Comparison of ENCODE assay signal across 19 mouse cellular contexts in genomic region chr15:10106853-10107252, GRCm38 (mm10).
DNase-seq lines count a peak whose midpoint lies in the region; TF ChIP-seq lines count a peak whose summit lies in the region.
"Had no signal": no experiment of that assay in that cellular context is flagged by ENCODE, and none has a peak within 500 bp of the region (broad histone marks: within the 10 kb centered on the region; RNA-seq: fewer than 3 reads in every experiment).

No protein-coding gene starts in this region.

- no peaks in the 10 kb centered on the region for H3K36me3 ChIP-seq in ES-Bruce4 (ENCODE audit: control insufficient read depth, insufficient read depth, low read length, poor library complexity, severe bottlenecking)
- H3K36me3 ChIP-seq: embryonic facial prominence, embryonic 12.5 days; embryonic facial prominence, embryonic 15.5 days; hindbrain, embryonic 12.5 days; hindbrain, embryonic 15.5 days had no signal

- no peak for TF ChIP-seq CTCF in ES-Bruce4 (IDR thresholded peaks at IDR 0.05; ENCODE audit: low read depth, low read length)

- no peak overlapping the region for H3K9ac ChIP-seq in ES-Bruce4 (ENCODE audit: low read depth, poor library complexity, severe bottlenecking)
- H3K9ac ChIP-seq: embryonic facial prominence, embryonic 12.5 days; embryonic facial prominence, embryonic 15.5 days; forebrain, postnatal 0 days; hindbrain, embryonic 12.5 days; hindbrain, embryonic 15.5 days had no signal

- 0 out of 2 replicates have a peak, but pooled peaks cover 3% of the 10 kb centered on the region for H3K9me3 ChIP-seq in ES-Bruce4 (replicated peaks; ENCODE audit: control insufficient read depth, insufficient read depth, low read length, poor library complexity, severe bottlenecking)
- H3K9me3 ChIP-seq: embryonic facial prominence, embryonic 12.5 days; embryonic facial prominence, embryonic 15.5 days; hindbrain, embryonic 12.5 days; hindbrain, embryonic 15.5 days had no signal

- no peak for TF ChIP-seq EP300 in ES-Bruce4 (IDR thresholded peaks at IDR 0.05; ENCODE audit: insufficient read depth, low read depth, low read length)

- H3K4me3 ChIP-seq in ES-Bruce4 (ENCODE audit: low read depth, low read length): no peak overlapping the region
- H3K4me3 ChIP-seq: embryonic facial prominence, embryonic 12.5 days; embryonic facial prominence, embryonic 15.5 days; gastrocnemius, adult 2 months; hindbrain, embryonic 12.5 days; hindbrain, embryonic 15.5 days had no signal

- H3K27ac ChIP-seq in ES-Bruce4 (ENCODE audit: insufficient read depth, low read length): 0 out of 2 replicates have a peak overlapping the region, but pooled peaks have one; percentile 54
- H3K27ac ChIP-seq: embryonic facial prominence, embryonic 12.5 days; embryonic facial prominence, embryonic 15.5 days; gastrocnemius, adult 2 months; hindbrain, embryonic 12.5 days; hindbrain, embryonic 15.5 days had no signal

- H3K27me3 ChIP-seq in ES-Bruce4 (ENCODE audit: control insufficient read depth, insufficient read depth, low read length, poor library complexity, severe bottlenecking): no peaks in the 10 kb centered on the region
- H3K27me3 ChIP-seq: embryonic facial prominence, embryonic 12.5 days; embryonic facial prominence, embryonic 15.5 days; hindbrain, embryonic 12.5 days; hindbrain, embryonic 15.5 days had no signal

- H3K4me1 ChIP-seq in ES-Bruce4 (ENCODE audit: control insufficient read depth, insufficient read depth, low read length): peaks cover 5% of the 10 kb centered on the region
- H3K4me1 ChIP-seq: embryonic facial prominence, embryonic 12.5 days; embryonic facial prominence, embryonic 15.5 days; hindbrain, embryonic 12.5 days; hindbrain, embryonic 15.5 days had no signal

- DNase-seq in adrenal gland, adult (ENCODE audit: inconsistent age in 2 of 2, low spot score in 1 of 2): peak; percentile 36 to 50
- DNase-seq in adrenal gland, postnatal 4 days (ENCODE audit: low spot score in 2 of 2): no peak
- peak; percentile 34 for DNase-seq in ovary, adult 18-20 months (ENCODE audit: low spot score)
- no peak for DNase-seq in ovary, postnatal 10 days (ENCODE audit: low spot score)
- peak; percentile 1 for DNase-seq in brain, adult 2 months (ENCODE audit: low read depth, low spot score)
- no peak for DNase-seq in urinary bladder, postnatal 36 days (ENCODE audit: low spot score in 2 of 2)
- no peak for DNase-seq in yolk sac, embryonic 10.5 days (ENCODE audit: low spot score)
- DNase-seq: cerebellum, adult 18-20 months; cerebellum, adult 9-11 months; cerebellum, postnatal 25 days; forebrain, postnatal 0 days; gastrocnemius, adult 2 months; gastrocnemius, postnatal 14 days; heart, adult 11 months had no signal

- no peak for TF ChIP-seq POLR2A in ES-Bruce4 (IDR thresholded peaks at IDR 0.05; ENCODE audit: insufficient read depth, low read length)

Comparison
In these comparisons a context has a peak if more than half of its experiments do, and no peak if none do; other contexts are left out.
1. DNase-seq: peak in adrenal gland, adult (2 of 2), ovary, adult 18-20 months (single experiment) and brain, adult 2 months (single experiment); none in adrenal gland, postnatal 4 days (0 of 2), ovary, postnatal 10 days (single experiment), urinary bladder, postnatal 36 days (0 of 2) and yolk sac, embryonic 10.5 days (single experiment).